Mouse (Mus musculus) hindbrain, embryonic 14.5 days (tissue): ENCODE measurements around the gene Olfr1391. TPM values are rescaled to one million over a fixed set of nuclear protein-coding genes. Genes with fewer than 3 reads are reported as not detected.
A peak's percentile ranks its signal among the peaks of the same experiment; 100 is the strongest.
"Not testable (repeated sequence)": the region's sequence is repeated elsewhere in the genome, so short reads cannot be mapped to it uniquely, and the experiment has no call there.

ENCODE experiments used
- ATAC-seq: fragments of 200-750 bp; cut with Nextera tagmentation; 2 replicates; pipeline ENCODE4 v1.8.0; 2017; ENCODE audit warnings: moderate number of reproducible peaks, mild to moderate bottlenecking, moderate TSS enrichment, moderate library complexity; ENCODE audit not compliant: low FRiP score
- DNase-seq: peaks from one replicate; pipeline ENCODE4 v3.0.0-alpha.2; 2015; ENCODE audit warnings: low spot score
- H3K27ac ChIP-seq: fragments of 300-500 bp; sonication (generic); 2 replicates; pipeline ENCODE4 v1.5.1; 2014; ENCODE audit warnings: mild to moderate bottlenecking, moderate library complexity
- H3K27me3 ChIP-seq: fragments of 300-500 bp; sonication (generic); 2 replicates; pipeline ENCODE4 v1.6.1; 2014; ENCODE audit warnings: mild to moderate bottlenecking, low read length, mixed read lengths; ENCODE audit not compliant: control insufficient read depth, insufficient read depth
- H3K36me3 ChIP-seq: fragments of 300-500 bp; sonication (generic); replicated peaks from 2 replicates; pipeline ENCODE4 v1.6.1; 2014; ENCODE audit not compliant: control insufficient read depth, insufficient read depth
- H3K4me1 ChIP-seq: fragments of 300-500 bp; sonication (generic); replicated peaks from 2 replicates; pipeline ENCODE4 v1.6.1; 2014; ENCODE audit warnings: antibody characterized with exemption, low read length, mixed read lengths; ENCODE audit not compliant: control insufficient read depth, insufficient read depth
- H3K4me2 ChIP-seq: fragments of 300-500 bp; sonication (generic); replicated peaks from 2 replicates; pipeline ENCODE4 v1.6.1; 2014; ENCODE audit warnings: mild to moderate bottlenecking, moderate library complexity
- H3K4me3 ChIP-seq: fragments of 300-500 bp; sonication (generic); replicated peaks from 2 replicates; pipeline ENCODE4 v1.5.1; 2014; ENCODE audit warnings: mild to moderate bottlenecking, low read length
- H3K9ac ChIP-seq: fragments of 300-500 bp; sonication (generic); 2 replicates; pipeline ENCODE4 v1.6.1; 2014
- H3K9me3 ChIP-seq: fragments of 300-500 bp; sonication (generic); 2 replicates; pipeline ENCODE4 v1.6.1; 2016; ENCODE audit warnings: low read length; ENCODE audit not compliant: control insufficient read depth
- WGBS: fragments of 180-500 bp; shearing (Covaris S2); extraction: QIAGEN DNeasy Blood & Tissue Kit; methylation state at CpG from one replicate; pipeline ENCODE4 v1.1.7; 2014; 5-methylcytosine and 5-hydroxymethylcytosine counted together
- polyA plus RNA-seq: library from polyadenylated mRNA; unstranded; fragments of >200 nt; fragmentation: Nextera tagmentation; extraction: Ambion mirVana; gene quantifications from 2 replicates; pipeline ENCODE4 v1.2.1, GENCODE M21; 2014

Olfr1391 gene
- polyA plus RNA-seq, result not detected in 2 replicates

DNA sequence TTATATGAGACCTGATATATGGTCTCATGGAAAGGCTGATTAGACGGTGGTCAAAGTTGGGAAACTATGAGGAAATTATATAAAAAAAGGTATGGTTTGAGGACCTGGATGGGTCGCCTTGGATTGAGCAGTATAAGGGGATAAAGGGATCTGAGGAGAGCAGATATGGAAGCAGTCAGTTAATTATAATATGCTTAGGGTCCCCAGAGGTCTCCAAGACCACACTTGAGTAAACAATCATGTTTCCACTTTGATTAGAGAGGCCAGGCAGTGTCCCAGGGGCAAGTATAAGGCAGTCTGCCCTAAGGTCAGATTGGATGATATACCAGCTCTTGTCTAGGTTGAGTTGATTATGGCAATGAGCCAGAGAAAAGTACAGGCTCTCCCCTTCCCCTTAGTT lies at the start of gene Olfr1391:
Gene Olfr1391, plus strand, starts transcription at position 301 of the 400 bp plus-strand sequence.
- DNase-seq (no peak), ATAC-seq (no peak)
- 88% methylated on average over 2 of the region's 2 CpGs for WGBS

DNA sequence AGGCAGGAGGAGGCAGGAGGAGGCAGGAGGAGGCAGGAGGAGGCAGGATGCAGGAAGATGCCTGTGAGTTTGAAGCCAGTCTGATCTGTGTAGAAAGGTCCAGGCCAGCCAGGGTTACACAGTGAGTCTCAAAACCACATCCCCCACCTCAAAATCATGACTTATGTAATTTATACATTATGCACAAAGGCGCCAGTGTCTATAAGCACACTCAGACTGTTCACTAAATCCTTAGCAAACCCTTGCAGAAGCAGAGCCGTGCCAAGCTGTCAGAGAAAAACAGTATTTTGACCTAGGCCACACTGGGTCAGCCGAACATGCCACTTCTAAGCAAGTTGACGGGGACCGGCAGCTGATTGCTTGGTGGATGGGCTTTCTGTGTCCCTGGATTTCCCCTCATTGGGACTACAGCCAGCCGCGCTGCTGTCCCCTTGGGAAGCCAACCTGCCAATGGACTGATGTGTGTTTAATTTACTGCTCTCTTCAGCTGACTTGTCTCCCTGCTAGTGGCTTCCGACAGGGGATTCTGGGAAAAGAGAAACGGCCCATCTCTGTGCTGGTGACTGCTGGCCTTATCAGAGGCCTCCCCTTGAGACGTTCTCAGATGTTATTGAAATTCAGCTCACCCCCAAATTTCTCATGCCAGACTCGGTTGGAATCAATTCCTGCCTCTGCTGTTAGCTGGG lies 48.6 kb upstream of the Olfr1391 start:
- H3K4me2 ChIP-seq, result no peak overlapping the region
- H3K9me3 ChIP-seq, result no peaks in the 10 kb centered on the region
- H3K9ac ChIP-seq, result 0 out of 2 replicates have a peak overlapping the region, but pooled peaks have one; percentile 34
- WGBS, result 38% methylated on average over 11 of the region's 11 CpGs
- DNase-seq (no peak), ATAC-seq (peak; percentile 65; the same call in 1 of the 2 replicates)
- H3K27ac ChIP-seq, result peak overlapping the region; percentile 14; the same call in 1 of the 2 replicates
- H3K36me3 ChIP-seq, result no peaks in the 10 kb centered on the region
- no peaks in the 10 kb centered on the region; the same call in 1 of the 2 replicates for H3K4me1 ChIP-seq
- H3K4me3 ChIP-seq, result no peak overlapping the region
- no peaks in the 10 kb centered on the region for H3K27me3 ChIP-seq

More for the DNA sequence above, at the start of gene Olfr1391:
- Histone ChIP-seq H3K9me3 (no peaks in the 10 kb centered on the region), H3K27me3 (no peaks in the 10 kb centered on the region), H3K36me3 (no peaks in the 10 kb centered on the region), H3K4me1 (no peaks in the 10 kb centered on the region), H3K4me2 (no peak within 1 kb of the TSS), H3K9ac (no peak within 1 kb of the TSS), H3K4me3 (no peak within 1 kb of the TSS), H3K27ac (no peak within 1 kb of the TSS)

- H3K4me3 ChIP-seq, result no peak within 1 kb of the TSS
- no peak within 1 kb of the TSS for H3K4me2 ChIP-seq
- no peaks in the 10 kb centered on the region for H3K27me3 ChIP-seq
- no peaks in the 10 kb centered on the region for H3K9me3 ChIP-seq
- DNase-seq (no peak), ATAC-seq (no peak)
- H3K27ac ChIP-seq, result no peak within 1 kb of the TSS
- no peak within 1 kb of the TSS for H3K9ac ChIP-seq
- 84% methylated on average over 3 of the region's 3 CpGs for WGBS
- no peaks in the 10 kb centered on the region; the same call in 1 of the 2 replicates for H3K4me1 ChIP-seq
- H3K36me3 ChIP-seq, result no peaks in the 10 kb centered on the region
Observed at GRCm38 (mm10) chr11:49278222-49278621, 44.3 kb upstream of the Olfr1391 start, which contains the start of gene Olfr1393. Gene Olfr1393, plus strand, starts transcription at chr11:49278304.

DNA sequence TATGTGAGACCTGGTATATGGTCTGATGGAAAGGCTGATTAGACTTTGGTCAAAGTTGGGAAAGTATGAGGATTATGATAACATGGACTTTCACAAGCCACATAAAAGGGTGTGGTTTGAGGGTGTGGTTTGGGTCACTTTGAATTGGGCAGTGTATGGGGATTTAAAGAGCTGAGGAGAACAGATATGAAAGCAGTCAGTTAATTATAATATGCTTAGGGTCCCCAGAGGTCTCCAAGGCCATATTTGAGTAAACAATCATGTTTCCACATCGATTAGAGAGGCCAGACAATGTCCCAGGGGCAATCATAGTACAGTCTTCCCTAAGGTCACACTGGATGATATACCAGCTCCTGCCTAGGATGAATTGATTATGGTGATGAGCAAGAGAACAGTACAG lies 37.6 kb upstream of the Olfr1391 start, which contains the start of gene Olfr1392:
Gene Olfr1392, plus strand, starts transcription at position 301 of the 400 bp plus-strand sequence.
- DNase-seq, H3K9me3 ChIP-seq, ATAC-seq, H3K4me1 ChIP-seq, H3K4me3 ChIP-seq, H3K27ac ChIP-seq, H3K36me3 ChIP-seq, H3K9ac ChIP-seq, H3K4me2 ChIP-seq, H3K27me3 ChIP-seq: not testable (repeated sequence)
- WGBS, result 48% methylated on average over 1 of the region's 1 CpGs

DNA sequence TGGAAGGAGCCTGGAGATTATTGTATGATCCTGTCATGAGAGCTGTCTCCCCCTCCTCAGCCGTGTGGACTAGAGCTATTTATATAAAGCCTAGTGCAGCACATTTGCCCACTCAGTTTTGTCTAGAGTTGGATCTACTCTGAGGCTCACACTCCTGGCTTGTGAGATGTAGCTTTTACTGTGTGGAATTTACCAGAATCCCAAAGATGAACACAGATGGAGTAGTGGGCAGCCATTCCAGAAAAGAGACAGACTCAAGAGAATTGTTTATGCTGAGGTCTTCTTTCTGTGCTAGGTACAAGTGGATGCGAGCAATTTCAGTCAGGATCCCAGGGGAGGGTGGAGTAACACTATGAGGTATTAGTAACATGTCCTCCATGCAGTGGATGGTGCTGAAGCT lies 35.3 kb upstream of the Olfr1391 start:
- H3K9me3 ChIP-seq, result no peaks in the 10 kb centered on the region
- no peaks in the 10 kb centered on the region for H3K36me3 ChIP-seq
- no peaks in the 10 kb centered on the region for H3K4me1 ChIP-seq
- ATAC-seq (no peak), DNase-seq (no peak)
- no peaks in the 10 kb centered on the region for H3K27me3 ChIP-seq
- H3K4me3 ChIP-seq, result no peak overlapping the region
- 83% methylated on average over 2 of the region's 2 CpGs for WGBS
- no peak overlapping the region for H3K27ac ChIP-seq
- no peak overlapping the region for H3K9ac ChIP-seq
- H3K4me2 ChIP-seq, result no peak overlapping the region

DNA sequence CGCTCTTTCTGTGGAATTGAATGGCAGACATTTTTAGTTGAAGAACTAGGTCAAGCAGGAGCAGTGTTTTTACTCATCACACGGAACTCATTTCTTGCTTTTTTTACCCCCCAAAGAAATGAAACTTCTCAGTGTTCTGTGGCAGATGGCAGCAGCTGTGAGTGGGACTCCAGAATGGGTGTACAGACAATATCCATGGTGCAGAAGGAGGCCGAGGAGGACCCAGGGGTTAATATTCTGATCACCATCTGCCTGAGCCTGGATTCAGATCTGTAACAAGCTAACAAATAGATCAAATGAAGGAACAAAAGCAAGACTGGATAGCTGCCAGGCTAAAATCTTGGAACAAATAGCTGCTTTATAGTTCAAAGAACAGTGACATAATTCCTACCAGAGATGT lies 29.8 kb upstream of the Olfr1391 start:
- Histone ChIP-seq H3K4me1 (no peaks in the 10 kb centered on the region), H3K27me3 (no peaks in the 10 kb centered on the region), H3K4me2 (no peak overlapping the region), H3K27ac (no peak overlapping the region), H3K36me3 (no peaks in the 10 kb centered on the region), H3K4me3 (no peak overlapping the region), H3K9me3 (no peaks in the 10 kb centered on the region), H3K9ac (no peak overlapping the region)
- no peak for DNase-seq
- ATAC-seq, result no peak
- WGBS, result 56% methylated on average over 3 of the region's 3 CpGs

DNA sequence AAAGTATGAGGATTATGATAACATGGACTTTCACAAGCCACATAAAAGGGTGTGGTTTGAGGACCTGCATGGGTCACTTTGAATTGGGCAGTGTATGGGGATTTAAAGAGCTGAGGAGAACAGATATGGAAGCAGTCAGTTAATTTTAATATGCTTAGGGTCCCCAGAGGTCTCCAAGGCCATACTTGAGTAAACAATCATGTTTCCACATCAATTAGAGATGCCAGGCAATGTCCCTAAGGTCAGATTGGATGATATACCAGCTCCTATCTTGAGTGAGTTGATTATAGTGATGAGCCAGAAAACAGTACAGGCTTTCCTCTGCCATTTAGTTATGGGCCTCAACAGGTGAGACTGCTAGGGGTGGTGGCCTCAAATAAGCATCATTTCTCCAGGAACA lies 18.1 kb upstream of the Olfr1391 start, which contains the start of gene Olfr10:
Gene Olfr10, plus strand, starts transcription at position 301 of the 400 bp plus-strand sequence.
- Histone ChIP-seq H3K27me3 (no peaks in the 10 kb centered on the region), H3K4me3 (no peak within 1 kb of the TSS), H3K9ac (no peak within 1 kb of the TSS), H3K4me2 (no peak within 1 kb of the TSS), H3K9me3 (no peaks in the 10 kb centered on the region), H3K36me3 (no peaks in the 10 kb centered on the region), H3K27ac (no peak within 1 kb of the TSS), H3K4me1 (no peaks in the 10 kb centered on the region)
- DNase-seq, result no peak
- no peak for ATAC-seq

DNA sequence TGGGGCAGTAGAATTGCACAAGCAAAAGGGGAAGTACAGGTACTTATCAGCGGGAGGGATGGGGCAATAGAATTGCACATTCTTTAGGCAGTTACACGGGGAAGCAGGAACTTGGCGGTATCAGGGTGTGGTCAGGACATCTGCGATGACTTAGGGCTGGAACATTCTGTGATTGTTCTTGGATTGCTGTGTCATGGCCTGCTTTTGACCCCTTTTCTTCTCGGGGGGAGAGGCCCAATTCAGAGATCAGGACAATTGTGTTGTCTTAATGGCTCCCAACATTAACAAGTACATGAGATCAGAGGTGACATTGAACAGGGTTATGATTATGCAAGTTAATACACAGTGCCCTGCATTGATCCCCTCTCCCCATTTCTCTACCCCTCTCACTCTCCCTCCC lies 14.0 kb upstream of the Olfr1391 start:
- not testable (repeated sequence) for H3K4me1 ChIP-seq, H3K4me2 ChIP-seq, H3K27me3 ChIP-seq, H3K9me3 ChIP-seq, H3K4me3 ChIP-seq, DNase-seq, ATAC-seq, H3K9ac ChIP-seq, H3K27ac ChIP-seq, H3K36me3 ChIP-seq
- 86% methylated on average over 5 of the region's 5 CpGs for WGBS

DNA sequence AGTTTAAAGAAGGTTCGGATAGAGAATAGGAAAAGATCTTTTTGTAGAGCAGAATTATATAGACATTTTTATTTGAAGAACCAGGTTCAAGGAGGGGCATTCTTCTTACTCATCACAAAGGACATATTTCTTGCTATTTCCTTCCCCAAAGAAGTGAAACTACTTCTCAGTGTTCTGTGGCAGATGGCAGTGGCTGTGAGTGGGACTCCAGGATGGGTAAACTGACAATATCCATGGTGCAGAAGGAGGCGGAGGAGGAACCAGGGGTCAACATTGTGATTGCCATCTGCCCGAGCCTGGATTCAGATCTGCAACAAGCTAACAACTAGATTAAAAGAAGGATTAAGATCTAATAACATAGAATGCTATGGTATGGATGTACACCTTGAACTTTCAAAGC lies 4.2 kb downstream of the Olfr1391 start:
- no peak overlapping the region for H3K9ac ChIP-seq
- no peaks in the 10 kb centered on the region for H3K9me3 ChIP-seq
- H3K4me1 ChIP-seq, result no peaks in the 10 kb centered on the region
- H3K36me3 ChIP-seq, result no peaks in the 10 kb centered on the region
- no peaks in the 10 kb centered on the region for H3K27me3 ChIP-seq
- no peak overlapping the region for H3K27ac ChIP-seq
- H3K4me3 ChIP-seq, result no peak overlapping the region
- no peak overlapping the region for H3K4me2 ChIP-seq
- DNase-seq, result no peak
- WGBS, result 90% methylated on average over 3 of the region's 3 CpGs
- ATAC-seq, result no peak
